Mouse (Mus musculus): Measurements from ENCODE around the gene Zfp592.
A peak's percentile ranks its signal among the peaks of the same experiment; 100 is the strongest.

Zfp592 gene

GRCm38 (mm10) chr7:80993834-80994662, 567 bp downstream of the Zfp592 start:
- DNase-seq = no peak

- no peak for DNase-seq
Observed at GRCm38 (mm10) chr7:80994663-80995005, 1.2 kb downstream of the Zfp592 start.

- no peak for DNase-seq
Observed at GRCm38 (mm10) chr7:80995266-80996146, 2.0 kb downstream of the Zfp592 start.

- no peak for DNase-seq
Observed at GRCm38 (mm10) chr7:80997776-80998175, 4.3 kb downstream of the Zfp592 start.

- no peak for DNase-seq
Observed at GRCm38 (mm10) chr7:80999536-80999935, 6.1 kb downstream of the Zfp592 start.

- no peak for DNase-seq
Observed at GRCm38 (mm10) chr7:81001844-81002243, 8.4 kb downstream of the Zfp592 start.

GRCm38 (mm10) chr7:81004556-81005079, 11.1 kb downstream of the Zfp592 start:
- DNase-seq = no peak

- no peak for DNase-seq
Observed at GRCm38 (mm10) chr7:81005969-81006368, 12.5 kb downstream of the Zfp592 start.

GRCm38 (mm10) chr7:81008285-81008684, 14.8 kb downstream of the Zfp592 start:
- DNase-seq = no peak

- no peak for DNase-seq
Observed at GRCm38 (mm10) chr7:81011576-81011975, 18.1 kb downstream of the Zfp592 start.

GRCm38 (mm10) chr7:81020307-81020706, 26.8 kb downstream of the Zfp592 start:
- DNase-seq = no peak

- no peak for DNase-seq
Observed at GRCm38 (mm10) chr7:81022731-81023130, 29.2 kb downstream of the Zfp592 start.

GRCm38 (mm10) chr7:81024118-81024517, 30.6 kb downstream of the Zfp592 start:
- no peak for DNase-seq

GRCm38 (mm10) chr7:81024651-81025050, 31.2 kb downstream of the Zfp592 start:
- DNase-seq = no peak

- DNase-seq = no peak
Observed at GRCm38 (mm10) chr7:81025751-81026150, 32.3 kb downstream of the Zfp592 start.

GRCm38 (mm10) chr7:81039711-81040110, 46.2 kb downstream of the Zfp592 start:
- DNase-seq = peak; percentile 56

- DNase-seq = no peak
Observed at GRCm38 (mm10) chr7:81043023-81043620, 49.6 kb downstream of the Zfp592 start.

- no peak for DNase-seq
Observed at GRCm38 (mm10) chr7:81047847-81048246, 54.4 kb downstream of the Zfp592 start.

GRCm38 (mm10) chr7:81048513-81048912, 55.0 kb downstream of the Zfp592 start:
- no peak for DNase-seq

- no peak for DNase-seq
Observed at GRCm38 (mm10) chr7:81049966-81050365, 56.5 kb downstream of the Zfp592 start.

- DNase-seq = peak; percentile 40
Observed at GRCm38 (mm10) chr7:81055709-81056370, 62.4 kb downstream of the Zfp592 start.

GRCm38 (mm10) chr7:81057471-81057870, 64.0 kb downstream of the Zfp592 start, which contains the start of gene Alpk3:
TSS of gene Alpk3 (plus strand) at chr7:81057600.
- DNase-seq = no peak

Data from kidney, adult 11 months (tissue).